Mouse (Mus musculus) urinary bladder, adult 18-20 months (tissue): Measurements from ENCODE around the gene Ptprd.

Experiments used
- DNase-seq, 2 experiments: peaks; one replicate each; pipeline ENCODE4 v3.0.0; 2022; ENCODE audit warnings: low spot score in 2 of 2, mixed read lengths in 2 of 2

The Ptprd gene

GRCm38 (mm10) chr4:76621740-76622139 is 1590.0 kb downstream of the Ptprd start:
- DNase-seq = no peak

DNA sequence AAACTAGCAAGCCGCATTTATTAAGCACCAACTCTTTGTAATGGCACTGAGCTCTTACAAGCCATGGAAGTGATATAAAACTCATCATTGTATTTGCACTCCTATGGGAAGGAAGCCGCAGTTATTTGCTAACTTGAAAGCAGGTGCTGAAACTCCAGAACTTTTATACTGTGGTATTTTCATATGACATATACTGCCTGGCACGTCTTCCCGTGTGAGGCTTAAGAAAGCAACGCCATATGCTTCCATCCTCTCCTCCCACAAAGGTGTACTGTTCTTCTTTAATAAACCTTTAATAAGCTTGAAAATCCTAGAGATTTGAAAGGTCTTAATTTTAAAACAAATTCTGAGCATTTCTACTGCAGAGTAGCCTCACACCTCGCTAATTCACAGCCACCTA is 1595.1 kb downstream of the Ptprd start:
- DNase-seq = no peak

DNA sequence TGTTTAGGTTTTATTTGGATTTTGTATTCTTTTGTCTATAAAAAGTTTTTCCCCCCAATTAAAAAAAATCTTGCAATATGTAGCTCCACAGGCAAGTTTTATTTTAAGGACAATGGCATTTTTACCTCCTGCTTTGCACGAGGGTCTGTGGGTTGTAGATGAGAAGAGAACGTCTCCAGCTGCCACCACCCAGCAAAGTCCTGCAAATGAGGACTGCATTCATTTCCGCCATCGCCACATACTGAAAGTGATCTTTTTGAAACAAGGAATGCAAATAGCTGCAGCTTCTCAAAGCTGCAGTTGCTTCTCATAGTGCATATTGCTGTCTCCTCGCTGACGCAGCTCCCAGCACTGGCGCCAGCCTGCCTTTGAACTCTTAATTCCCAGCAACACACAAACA is 1603.5 kb downstream of the Ptprd start:
- no peak for DNase-seq

GRCm38 (mm10) chr4:76606808-76607207 is 1605.0 kb downstream of the Ptprd start:
- DNase-seq = no peak

DNA sequence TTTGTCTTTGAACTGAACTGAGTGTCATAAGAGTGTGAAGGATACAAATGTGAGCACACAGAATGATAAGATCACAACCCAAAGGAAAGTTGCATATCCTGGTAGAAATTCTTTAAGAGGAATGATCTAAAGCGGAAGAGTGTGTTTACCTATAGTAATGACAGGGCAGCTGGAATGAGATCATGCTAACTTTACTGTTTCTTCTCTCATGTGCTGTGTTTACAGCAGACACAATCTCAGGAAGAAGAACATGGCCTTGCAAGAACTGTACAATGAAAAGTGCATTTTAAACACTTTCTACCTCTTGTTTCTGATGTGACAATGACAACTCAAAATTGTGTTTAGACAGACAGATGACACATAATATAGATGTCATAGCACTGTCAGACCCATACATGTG is 1621.0 kb downstream of the Ptprd start:
- DNase-seq = no peak

- no peak for DNase-seq
These were observed 1628.7 kb downstream of the Ptprd start for GRCm38 (mm10) chr4:76583025-76583424.

DNA sequence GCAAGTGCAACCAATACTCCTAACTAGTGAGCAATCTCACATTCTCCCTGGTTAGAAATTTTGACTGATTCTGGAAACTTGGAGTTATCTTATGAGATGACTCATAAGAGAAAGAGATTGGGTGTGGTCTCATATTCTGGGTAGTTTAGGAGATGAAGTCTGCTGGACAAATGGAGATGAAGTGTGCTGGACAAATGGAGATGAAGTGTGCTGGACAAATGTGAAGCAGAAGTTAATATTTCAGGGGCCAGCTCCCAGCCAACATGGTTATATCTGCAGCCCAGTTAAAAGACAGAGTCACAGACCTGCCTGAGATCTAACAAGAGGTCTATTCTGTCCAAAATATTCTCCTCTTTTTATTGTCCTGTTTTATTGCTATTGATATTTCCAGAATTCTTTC is 1645.8 kb downstream of the Ptprd start:
- DNase-seq = no peak

DNA sequence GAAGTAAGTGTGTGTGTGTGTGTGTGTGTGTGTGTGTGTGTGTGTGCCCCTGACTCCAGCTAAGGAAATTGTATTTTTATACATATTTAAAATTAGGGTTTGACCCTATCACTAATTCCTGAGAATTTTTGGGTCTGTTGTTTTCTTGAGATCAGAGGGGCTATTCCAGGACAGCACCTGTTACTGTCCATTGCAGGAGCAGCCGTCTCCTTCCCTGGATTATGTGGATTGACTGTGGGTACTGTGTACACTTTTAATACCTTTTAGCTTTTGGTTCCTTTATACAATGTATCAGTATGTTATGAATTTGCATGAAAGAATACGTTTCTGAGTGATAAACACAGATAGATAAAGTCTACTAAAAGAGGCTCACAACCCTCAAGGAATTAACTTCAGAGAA is 1670.0 kb downstream of the Ptprd start:
- no peak for DNase-seq

- DNase-seq = no peak
These were observed 1678.8 kb downstream of the Ptprd start for GRCm38 (mm10) chr4:76532926-76533325.

DNA sequence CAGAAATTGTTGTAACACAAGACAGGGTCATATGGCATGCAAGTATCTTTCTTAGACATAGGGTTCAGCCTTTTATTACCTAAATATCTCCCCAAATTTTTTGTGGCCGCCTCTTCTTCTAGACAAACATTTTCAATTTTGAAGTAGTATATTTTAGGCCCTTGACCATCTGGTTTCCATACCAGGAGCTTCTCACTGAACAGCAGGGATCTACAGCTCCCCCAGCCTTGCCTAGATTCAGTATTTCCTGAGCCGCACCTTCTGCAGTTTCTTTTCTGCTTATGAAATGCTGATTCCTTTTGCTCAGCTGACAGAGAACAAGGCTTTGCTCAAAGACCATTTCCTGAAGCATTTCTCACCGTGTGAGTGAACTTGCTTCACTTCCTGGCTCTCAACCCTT is 1686.5 kb downstream of the Ptprd start:
- DNase-seq = no peak

GRCm38 (mm10) chr4:76503279-76503601 is 1708.5 kb downstream of the Ptprd start:
- no peak for DNase-seq

GRCm38 (mm10) chr4:76502575-76503278 is 1709.0 kb downstream of the Ptprd start:
- no peak for DNase-seq

DNA sequence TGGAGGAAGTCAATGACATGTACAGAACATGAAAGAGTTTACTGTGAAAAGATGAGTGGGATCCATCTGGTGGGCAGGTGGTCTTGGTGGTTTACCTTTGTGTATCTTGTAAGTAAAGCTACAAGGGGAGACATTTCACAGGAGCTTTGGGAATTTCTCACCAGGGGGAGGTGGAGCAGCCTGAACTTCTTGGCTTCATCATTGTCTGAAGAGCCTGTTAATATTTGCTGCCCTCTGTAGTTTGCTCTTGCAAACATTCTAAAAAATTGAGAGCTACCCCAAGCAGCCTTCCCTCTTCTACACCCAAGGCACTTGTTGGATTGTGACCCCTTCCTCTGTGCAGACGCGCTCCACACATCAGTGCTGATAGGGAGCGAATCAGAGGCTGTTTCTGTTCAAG is 1725.9 kb downstream of the Ptprd start:
- DNase-seq = no peak

- DNase-seq = no peak
These were observed 1743.2 kb downstream of the Ptprd start for GRCm38 (mm10) chr4:76468366-76469100.

DNA sequence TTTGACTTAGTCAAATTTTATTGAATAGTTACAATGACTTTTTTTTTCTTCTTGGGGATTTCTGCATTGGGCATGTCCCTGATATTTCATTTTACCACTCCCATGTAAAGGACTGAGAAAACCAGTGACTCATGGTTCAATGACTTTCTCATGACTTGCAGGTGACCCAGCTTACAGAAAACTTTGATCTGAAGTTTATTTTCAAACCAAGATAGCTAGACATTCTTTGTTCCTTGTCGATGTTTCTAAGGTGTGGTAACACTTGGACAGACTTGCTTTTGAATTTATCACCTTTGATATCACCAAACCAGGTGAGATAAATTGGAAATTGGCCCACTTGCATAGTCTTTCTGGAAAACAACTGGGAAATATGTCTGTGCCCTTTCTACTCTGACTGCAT is 1747.1 kb downstream of the Ptprd start:
- no peak for DNase-seq

- no peak for DNase-seq
These were observed 1750.4 kb downstream of the Ptprd start for GRCm38 (mm10) chr4:76461336-76461735.

GRCm38 (mm10) chr4:76460556-76460955 is 1751.2 kb downstream of the Ptprd start:
- DNase-seq = no peak

GRCm38 (mm10) chr4:76459621-76460020 is 1752.1 kb downstream of the Ptprd start:
- no peak for DNase-seq

GRCm38 (mm10) chr4:76452286-76452685 is 1759.5 kb downstream of the Ptprd start:
- DNase-seq = no peak

- peak in 1 of 2 experiments; percentile 14 for DNase-seq
These were observed 1760.7 kb downstream of the Ptprd start for GRCm38 (mm10) chr4:76451019-76451552.

DNA sequence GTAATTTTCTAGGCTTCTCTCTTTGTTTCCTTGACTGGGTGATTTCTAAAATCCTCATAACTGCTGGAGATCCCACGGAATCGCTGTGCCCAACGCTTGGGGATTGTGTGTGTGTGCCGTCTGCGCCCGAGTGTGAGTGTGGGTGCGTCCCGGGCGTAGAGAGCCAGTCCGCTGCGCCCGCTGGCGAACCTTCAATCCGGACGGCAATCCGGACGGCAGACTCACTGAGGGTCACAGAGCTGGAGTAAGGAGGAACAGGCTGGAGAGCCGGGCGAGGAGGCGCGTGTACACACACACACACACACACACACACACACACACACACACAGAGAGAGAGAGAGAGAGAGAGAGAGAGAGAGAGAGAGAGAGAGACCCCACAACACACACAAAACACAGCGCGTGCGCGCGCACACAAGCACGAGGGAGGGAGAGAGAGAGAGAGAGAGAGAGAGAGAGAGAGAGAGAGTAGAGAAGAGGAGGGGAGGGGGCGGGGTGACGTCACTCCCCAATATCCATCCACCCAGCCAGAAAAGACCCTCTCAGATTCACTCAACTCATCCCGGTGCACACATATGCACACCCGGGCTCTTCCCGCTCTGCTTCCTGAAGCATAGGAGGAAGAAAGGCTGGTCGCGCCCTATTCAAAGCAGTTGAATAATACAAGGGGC is 1761.3 kb downstream of the Ptprd start:
- peak in 1 of 2 experiments; percentile 18 for DNase-seq

- peak; percentile 59 to 70 for DNase-seq
These were observed 1762.1 kb downstream of the Ptprd start for GRCm38 (mm10) chr4:76449466-76450350.
